In genomic region chr11:89302056-89302815, GRCm38 (mm10) we compare ENCODE assay signal across 7 mouse cellular contexts. TPM values are rescaled to one million over a fixed set of nuclear protein-coding genes. Genes with fewer than 3 reads are reported as not detected.
DNase-seq lines count a peak whose midpoint lies in the region; ATAC-seq and TF ChIP-seq lines count a peak whose summit lies in the region.

Gene Nog, minus strand, starts transcription at chr11:89302332.

- no peaks in the 10 kb centered on the region for H3K27me3 ChIP-seq in midbrain, embryonic 13.5 days

- H3K36me3 ChIP-seq in midbrain, embryonic 13.5 days: no peaks in the 10 kb centered on the region

- H3K9me3 ChIP-seq in midbrain, embryonic 13.5 days: peaks cover 4% of the 10 kb centered on the region; the same call in 1 of the 2 replicates

- peak; percentile 60 for ATAC-seq in frontal cortex, adult (ENCODE audit: low TSS enrichment)
- ATAC-seq in midbrain, embryonic 13.5 days: peak; percentile 65

- peaks cover 34% of the 10 kb centered on the region for H3K4me1 ChIP-seq in midbrain, embryonic 13.5 days (replicated peaks)

- WGBS in midbrain, embryonic 13.5 days: under 1% methylated on average over 89 of the region's 97 CpGs

- DNase-seq in Muller cell, postnatal 12 days (ENCODE audit: inconsistent ontology term): peak; percentile 78
- peak; percentile 94 for DNase-seq in brain, embryonic 14.5 days (ENCODE audit: low read depth)
- peak; percentile 5 for DNase-seq in induced T-regulatory cell, adult 2 months (ENCODE audit: low read depth)
- peak; percentile 37 to 40 for DNase-seq in left cerebral cortex, adult 8-10 months (ENCODE audit: low spot score in 2 of 2)
- DNase-seq in telencephalon, adult 2 months (ENCODE audit: low read depth, low spot score): peak; percentile 32

- peak within 1 kb of the TSS; percentile 82 for H3K27ac ChIP-seq in midbrain, embryonic 13.5 days

- no peak for TF ChIP-seq CTCF in brain, embryonic 14.5 days (IDR thresholded peaks at IDR 0.05; ENCODE audit: borderline replicate concordance, extremely low read depth, insufficient read depth, insufficient read length)

- TF ChIP-seq POLR2A in brain, embryonic 14.5 days (IDR thresholded peaks at IDR 0.05; ENCODE audit: borderline replicate concordance, extremely low read depth, insufficient read depth, insufficient read length, poor library complexity, severe bottlenecking): no peak

- peak within 1 kb of the TSS; percentile 53 for H3K4me3 ChIP-seq in midbrain, embryonic 13.5 days (replicated peaks)

- peak within 1 kb of the TSS; percentile 78 for H3K9ac ChIP-seq in midbrain, embryonic 13.5 days (replicated peaks)

- H3K4me2 ChIP-seq in midbrain, embryonic 13.5 days (replicated peaks): peak within 1 kb of the TSS; percentile 92

RNA-seq across cellular contexts. Expression of gene Nog, which starts in this region (rescaled TPM):
- polyA plus RNA-seq in brain, embryonic 14.5 days (2012; rRNA removed): 8.8 and 10.5 TPM in 2 replicates
- 10 to 100 TPM in 3 of 4 experiments, 1 to 10 TPM in 1; 9.6 to 12.3 (median 10.9) TPM for total RNA-seq in left cerebral cortex, adult 8-10 months (2022)
- polyA plus RNA-seq in midbrain, embryonic 13.5 days (2015; fragmentation: Nextera tagmentation; extraction: Ambion mirVana): 2.7 and 3.2 TPM in 2 replicates

Comparison
In these comparisons a context has a peak if more than half of its experiments do, and no peak if none do; other contexts are left out.
1. Peak in every context shown above with its lines: DNase-seq, ATAC-seq, H3K4me3 ChIP-seq and H3K27ac ChIP-seq.
2. DNase-seq: peak in every context shown above with its lines; median percentile 94 in brain, embryonic 14.5 days; 78 in Muller cell, postnatal 12 days; 38 in left cerebral cortex, adult 8-10 months; 32 in telencephalon, adult 2 months; 5 in induced T-regulatory cell, adult 2 months.